Mouse (Mus musculus): ENCODE measurements around the gene Lrp1.
A peak's percentile ranks its signal among the peaks of the same experiment; 100 is the strongest.

Gene Lrp1

DNA sequence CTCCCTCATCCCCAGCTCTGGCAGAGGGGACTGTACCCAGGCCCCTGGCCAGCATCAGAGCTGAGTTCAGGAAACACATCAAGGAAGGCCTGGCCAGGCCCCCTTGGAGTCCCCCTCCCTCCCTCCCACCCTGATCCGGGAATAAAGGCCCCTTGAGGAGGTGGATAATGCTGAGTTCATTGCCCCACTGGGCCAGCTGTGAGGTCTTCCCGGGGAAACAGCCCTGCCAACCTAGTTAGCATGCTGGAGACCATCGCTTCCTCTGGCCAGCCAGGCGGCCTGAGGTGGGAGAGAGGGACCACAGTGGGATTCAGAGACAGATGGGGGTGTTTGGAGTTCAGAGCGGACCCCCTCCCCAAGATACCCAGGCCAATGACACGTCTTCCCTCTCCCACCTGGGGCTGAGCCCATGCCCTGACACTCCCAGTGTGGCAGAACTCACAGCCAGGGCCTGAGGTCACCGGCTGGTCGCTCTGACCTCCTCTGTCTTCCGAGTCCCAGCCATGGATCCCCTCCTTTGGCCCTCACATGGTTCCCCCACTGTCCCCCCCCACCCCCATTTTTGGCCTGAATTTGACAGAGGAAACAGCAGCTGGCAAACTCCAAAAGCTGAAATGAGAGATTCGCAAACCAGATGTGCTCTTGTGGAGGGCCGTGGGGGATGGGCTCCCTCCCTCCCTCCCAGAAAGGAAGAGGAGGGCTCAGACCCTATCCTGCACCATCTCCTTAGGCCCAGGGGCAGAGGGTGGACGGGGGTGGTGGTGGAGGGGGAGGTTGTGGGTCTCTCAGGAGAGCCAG, 6.5 kb downstream of the Lrp1 start:
- DNase-seq, result peak in 1 of 2 experiments; percentile 64

DNA sequence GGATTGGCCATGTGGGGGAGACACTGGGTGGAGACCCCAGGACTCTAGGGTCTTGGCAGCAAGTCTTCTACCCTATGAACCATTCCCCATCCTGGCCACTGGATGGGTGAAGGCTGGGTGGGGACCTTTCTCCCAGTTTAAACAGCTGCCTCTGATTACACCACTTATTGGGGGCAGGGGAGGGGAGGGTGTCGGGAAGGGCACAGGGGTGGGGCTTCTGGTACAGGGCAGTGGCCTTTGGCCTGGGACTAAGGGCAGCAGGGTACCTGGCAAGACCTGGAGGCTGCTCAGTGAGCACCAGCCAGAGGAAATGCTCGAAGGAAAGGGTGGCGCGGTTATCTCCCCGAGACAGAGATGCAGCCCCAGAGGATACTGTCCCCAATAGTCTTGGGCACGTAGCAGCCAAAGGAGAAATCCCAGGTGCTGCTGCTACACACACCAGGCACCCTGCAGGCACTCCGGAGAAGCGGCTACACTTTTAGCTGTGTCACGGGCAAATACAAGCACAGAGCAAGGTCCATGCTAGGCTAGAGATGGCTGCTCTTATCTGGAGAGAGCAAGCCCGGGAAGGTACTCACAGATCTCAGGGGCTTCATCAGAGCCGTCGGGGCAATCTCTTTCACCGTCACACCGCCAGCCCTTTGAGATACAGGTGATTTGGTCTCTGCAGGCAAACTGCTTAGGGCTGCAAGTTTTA, 8.7 kb downstream of the Lrp1 start:
- DNase-seq, result no peak

DNA sequence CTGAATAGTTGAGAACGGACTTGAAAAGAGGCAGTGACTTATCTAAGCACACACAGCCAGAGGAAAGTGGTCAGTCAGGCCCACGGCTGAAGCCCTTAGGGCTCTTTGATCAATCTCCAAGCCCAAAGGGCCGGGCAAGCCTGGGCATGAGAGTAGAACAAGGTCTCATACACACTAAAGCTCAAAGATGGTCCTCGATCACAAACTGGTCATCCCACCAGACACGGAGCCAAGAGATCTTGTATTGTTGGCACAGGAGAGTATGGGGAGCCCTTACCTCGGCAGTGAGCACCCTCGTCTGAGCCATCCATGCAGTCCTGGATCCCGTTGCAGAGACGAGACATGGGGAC, 10.9 kb downstream of the Lrp1 start:
- no peak for DNase-seq

DNA sequence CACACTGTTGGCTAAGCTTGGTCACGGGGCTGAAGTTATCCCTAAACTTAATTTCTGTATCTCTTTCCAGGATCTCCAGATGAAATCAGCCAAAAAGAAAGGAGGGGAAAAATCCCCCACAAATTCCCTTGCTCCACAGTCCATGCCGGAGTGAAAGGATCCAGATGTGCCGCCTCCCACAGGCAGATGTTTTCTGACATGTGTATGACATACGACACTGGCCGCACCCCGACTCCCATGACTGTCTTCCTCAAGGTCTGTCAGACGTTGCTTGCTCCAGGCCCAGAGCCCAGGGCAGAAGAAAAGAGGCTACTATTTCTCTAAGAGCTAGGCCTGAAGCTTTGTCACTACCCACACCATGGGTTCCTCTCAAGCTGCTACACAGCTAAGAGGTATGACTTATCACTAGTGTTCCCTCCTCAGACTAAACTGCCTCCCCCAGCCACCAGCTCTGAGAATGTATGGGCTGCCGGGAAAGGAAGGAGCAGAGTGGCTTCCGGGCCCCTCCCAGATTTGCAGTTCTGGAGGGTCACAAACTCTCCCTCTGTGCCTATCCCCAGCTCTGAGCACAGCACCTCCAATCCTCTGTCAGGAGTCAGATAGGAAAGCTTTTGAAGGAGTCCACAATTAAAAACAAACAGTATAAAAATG, 11.4 kb downstream of the Lrp1 start:
- DNase-seq, result peak; percentile 80 to 86

DNA sequence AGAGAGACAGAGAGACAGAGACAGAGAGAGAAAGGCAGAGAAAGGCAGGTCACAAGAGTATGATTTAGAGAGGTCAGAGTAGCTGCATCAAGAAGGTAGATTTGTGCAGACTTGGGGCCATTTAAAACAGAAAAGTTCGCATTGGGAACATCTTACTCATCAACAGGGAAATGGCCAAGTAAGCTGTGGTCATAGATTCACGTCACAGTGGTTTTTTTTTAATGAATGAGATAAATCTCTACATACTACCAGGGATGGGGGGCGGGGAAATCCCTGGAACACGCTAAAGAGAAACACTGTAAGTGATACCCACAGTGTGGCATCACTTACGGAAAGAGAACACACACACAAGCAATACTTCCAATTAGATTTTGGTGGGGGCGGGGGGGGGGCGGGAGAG, 13.9 kb downstream of the Lrp1 start:
- no peak for DNase-seq

DNA sequence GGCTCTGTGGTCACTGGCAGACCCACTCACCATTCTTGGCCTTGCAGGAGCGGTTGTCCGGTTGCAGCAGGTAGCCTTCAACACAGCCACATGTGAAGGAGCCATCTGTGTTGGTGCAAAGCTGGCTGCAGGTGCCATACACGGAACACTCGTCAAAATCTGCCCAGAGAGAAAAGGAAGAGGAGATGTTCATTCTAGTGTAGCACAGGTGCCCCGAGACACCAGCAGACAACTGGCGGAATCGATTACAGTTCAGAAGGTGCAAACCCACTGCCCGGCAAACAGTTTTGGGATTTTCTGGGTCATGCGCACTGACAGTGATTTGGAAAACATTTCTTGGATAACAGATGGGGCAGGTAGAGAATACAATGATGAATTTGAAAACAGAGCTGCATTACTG, 15.2 kb downstream of the Lrp1 start:
- no peak for DNase-seq

DNA sequence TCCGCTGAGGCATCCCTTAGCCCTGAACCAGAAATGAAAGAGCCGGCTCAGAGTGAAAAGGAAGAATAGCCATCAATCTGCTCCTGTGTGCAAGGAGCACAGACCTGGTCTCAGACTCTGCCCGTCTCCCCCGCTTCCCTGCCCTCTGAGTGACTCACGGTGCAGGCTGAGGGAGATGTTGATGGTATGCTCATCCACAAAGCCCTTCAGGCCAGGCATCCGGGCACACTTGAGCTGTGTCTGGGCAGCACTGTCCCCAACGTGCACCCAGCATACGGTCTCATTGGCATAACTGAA, 15.7 kb downstream of the Lrp1 start:
- peak in 1 of 2 experiments; percentile 59 for DNase-seq

DNA sequence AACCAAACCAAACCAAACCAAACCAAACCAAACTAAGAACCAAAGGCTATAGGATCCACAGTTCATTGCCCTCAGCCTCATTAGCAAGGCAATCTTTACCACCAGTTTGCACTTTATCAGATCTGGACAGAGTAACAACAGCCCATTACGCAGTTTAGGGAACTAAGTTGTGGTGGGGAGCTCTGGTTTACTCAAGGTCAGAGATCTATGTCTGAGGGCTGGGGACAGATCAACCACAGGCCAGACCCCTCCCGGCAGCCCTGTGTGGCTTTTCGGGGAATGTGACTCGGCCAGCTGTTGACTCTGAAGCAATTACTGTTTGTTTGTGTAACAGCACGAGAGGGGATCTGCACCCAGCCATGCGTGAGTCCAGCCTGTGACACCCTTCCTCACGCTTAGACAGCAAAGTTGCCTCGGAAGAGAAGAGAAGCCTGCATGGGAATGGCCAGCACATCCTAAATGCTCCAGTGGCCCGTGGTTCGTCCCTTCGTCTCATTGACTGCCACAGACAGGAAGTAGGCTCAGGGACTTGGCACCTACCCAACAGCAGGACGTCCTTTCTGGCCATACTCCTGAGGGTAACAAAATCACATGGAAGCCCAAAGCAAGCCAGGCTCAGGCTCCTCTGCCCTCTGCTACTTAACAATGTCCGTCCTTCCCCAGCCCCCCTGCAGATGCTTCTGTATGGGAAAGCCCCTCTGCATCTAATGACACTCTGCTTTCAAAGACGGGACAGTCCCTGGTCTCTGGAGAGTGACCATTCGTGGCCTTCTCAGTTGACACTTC, 16.3 kb downstream of the Lrp1 start:
- peak; percentile 79 to 88 for DNase-seq

DNA sequence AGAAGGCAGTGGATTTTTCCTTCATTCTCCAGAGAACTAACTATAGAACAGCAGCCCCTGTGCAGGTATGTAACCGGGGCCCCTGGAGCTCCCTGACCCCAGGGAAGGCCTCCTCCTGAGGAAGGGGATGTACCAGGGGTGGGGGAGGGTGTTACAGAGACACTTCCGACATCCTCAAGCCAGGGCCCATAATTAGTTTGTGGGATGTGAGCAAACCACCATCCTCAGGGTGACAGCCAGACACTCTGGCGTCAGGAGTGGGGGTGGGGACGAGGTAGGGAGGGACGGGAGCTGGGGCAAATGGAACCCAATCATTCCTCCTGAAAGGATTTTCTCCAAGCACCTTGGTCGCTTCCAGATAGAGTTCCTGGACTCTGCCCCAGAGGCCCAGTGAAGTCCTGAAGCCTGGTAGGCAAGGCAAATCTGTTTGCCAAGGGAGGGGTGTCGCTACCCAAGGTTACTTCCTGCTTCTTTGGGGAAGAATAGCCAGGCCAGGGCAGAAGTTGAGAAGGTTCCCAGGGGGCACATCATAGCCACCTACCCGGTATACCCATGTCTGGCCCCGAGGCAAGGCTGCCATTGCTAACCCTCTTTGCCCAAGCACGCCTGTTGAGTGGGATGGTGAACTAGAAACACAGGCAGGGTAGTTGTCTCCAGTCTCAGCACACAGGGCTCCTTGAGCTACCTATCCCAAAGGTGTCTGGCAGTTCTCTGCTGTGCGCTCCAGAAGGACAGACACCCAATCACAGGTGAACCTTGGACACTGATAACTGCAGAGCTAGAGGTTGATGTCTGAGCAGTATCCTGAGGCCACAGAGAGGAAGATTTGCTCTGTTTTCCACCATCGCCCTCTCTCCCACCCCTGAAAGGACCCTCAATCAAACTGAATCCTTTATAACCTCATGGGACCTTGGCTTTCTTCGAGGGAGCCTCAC, 17.2 kb downstream of the Lrp1 start:
- peak in 1 of 2 experiments; percentile 39 for DNase-seq

DNA sequence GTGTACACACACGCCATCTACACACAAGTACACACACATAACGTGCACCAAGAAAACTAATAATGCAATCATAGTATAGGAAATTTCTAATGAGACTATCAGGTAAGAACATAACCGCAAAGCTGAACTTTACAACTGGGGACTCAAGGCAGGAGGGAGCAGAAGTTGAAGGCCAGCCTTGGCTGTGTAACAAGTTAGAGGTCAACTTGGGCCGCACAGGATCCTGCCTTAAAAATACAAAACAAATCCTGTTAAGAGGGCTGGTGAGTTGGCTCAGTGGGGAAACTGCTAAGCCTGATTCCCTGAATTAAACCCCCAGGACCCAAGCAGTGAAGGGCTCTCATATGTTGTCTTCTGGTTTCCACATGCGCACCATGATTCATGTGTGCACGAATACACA, 18.8 kb downstream of the Lrp1 start:
- no peak for DNase-seq

DNA sequence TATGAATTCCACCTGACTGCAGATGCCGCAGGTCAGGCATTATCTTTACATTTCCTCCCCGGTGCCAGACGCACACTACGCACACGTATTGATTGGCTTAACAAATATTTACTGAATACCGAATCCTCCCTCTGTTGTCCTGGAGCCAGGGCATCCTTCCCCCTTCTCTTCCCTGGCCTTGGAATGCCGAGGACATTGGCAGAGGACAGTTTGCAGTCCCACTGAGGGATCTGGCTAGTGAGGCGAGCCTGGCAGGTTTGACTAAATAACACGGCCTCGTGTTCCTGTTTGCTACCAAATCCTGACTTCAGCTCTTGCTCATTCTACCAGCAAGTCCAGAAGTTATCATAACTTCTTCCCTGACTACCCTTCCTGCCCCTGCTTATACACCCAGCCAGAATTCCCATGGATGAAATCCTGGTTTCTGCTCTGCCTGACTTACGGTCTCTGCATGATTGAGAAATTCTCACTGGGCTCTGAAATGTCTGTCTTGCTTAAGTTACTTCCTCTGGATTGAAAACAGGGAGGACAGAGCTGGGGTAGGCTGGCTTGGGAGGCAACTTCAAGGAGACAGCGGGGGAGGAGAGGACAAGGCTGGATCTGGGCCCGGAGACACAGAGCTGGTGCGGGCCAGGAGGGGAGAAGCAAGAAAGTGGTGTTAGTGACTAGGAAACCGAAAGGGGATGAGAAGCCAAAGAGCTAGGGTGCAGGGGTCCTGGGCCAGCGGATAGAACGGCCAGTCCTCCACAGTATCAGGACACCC, 21.0 kb downstream of the Lrp1 start:
- peak; percentile 75 to 83 for DNase-seq

DNA sequence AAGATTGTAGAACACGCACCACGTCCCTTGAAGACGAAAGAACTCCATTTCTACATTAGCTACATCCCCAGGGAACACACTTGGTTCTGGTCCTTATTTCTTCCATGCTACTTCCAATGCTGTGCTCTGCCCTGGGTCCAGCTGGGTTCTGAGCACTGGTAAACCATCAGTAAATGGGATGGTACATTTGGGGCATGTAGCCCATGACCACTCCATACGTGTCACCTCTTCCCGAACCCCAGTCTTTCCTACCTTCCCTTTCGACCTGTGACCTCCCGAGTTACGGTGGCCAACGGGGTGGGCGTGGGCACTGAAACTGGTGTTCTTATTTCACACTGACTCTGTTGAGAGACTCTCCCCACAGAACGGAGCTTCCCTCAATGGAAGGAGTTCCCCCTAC, 21.7 kb downstream of the Lrp1 start:
- DNase-seq, result no peak

DNA sequence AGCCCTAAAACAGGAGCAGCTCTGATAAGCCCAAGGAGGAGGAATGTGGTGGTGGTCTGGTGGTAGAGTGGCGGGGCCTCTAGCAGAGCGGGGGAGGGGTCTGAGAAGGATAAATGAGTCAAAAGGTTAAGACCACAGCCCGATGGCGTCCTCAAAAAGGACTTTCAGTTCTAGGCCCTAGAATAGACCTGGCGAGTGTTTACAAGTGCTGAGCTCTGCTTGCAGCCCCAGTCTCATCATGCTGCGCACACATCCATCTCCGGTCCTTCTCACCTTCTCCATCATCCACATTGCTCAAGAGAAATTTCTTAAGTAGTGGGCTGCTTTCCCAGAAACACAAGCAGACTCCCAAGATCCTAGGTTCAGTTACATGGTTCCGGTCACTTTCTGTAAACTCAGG, 22.3 kb downstream of the Lrp1 start:
- DNase-seq, result no peak

DNA sequence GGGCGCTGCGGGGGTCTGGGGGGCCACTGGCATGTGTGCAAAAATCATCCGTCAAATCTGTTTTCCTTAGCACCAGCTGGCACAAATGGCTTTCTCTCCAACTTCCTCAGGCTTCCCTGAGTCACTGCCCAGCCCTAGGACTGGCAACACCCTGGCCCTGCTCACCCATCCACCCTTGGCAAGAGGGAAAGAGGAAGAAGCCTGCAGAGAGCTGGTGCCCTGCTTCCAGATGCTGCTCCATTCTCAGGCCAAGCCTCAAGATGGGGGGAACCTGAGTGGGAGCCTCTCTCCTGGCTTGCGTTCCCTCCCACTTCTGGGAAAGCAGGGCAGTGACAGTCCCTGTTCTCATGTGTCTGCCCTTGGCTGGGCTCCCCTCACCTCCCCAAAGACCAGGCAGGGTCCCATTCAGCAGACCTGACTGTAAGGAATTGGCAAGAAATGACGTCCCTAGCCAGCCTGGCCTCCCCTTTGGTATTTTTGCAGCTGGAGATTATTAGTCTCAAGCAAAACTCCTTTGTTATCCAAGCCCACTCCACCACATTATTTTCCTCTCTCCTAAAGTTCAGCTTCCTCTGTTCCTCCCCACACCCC, 23.5 kb downstream of the Lrp1 start:
- DNase-seq, result peak in 1 of 2 experiments; percentile 36

DNA sequence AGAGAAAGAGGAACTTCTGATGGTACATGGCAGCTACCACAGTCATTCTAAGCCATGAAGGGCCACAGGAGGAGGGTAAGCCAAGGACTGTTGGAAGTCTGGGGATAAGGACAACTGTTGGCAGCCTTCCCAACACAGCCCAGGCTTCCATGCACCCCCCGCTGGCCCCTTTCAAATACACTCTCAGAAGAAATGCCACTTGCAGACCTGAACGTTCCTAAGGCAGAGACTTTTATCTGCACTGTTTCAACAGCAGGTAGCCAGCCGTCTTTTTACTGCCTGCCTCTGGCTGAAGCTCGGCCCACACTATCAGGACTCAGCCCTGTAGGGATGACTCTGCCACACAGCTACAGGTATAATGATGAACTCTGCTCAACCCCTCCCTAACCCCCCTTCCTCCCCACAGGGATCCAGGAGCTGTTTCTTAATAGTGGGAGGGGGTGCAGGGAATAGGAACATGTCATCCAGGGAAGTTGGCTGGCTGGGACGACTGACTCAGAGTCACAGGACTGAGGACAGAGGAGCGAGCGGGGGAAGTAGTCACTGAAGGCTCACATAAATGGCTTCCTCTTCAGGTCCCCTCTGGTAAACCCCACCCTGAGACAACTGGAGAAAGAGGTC, 24.5 kb downstream of the Lrp1 start:
- peak; percentile 57 for DNase-seq

DNA sequence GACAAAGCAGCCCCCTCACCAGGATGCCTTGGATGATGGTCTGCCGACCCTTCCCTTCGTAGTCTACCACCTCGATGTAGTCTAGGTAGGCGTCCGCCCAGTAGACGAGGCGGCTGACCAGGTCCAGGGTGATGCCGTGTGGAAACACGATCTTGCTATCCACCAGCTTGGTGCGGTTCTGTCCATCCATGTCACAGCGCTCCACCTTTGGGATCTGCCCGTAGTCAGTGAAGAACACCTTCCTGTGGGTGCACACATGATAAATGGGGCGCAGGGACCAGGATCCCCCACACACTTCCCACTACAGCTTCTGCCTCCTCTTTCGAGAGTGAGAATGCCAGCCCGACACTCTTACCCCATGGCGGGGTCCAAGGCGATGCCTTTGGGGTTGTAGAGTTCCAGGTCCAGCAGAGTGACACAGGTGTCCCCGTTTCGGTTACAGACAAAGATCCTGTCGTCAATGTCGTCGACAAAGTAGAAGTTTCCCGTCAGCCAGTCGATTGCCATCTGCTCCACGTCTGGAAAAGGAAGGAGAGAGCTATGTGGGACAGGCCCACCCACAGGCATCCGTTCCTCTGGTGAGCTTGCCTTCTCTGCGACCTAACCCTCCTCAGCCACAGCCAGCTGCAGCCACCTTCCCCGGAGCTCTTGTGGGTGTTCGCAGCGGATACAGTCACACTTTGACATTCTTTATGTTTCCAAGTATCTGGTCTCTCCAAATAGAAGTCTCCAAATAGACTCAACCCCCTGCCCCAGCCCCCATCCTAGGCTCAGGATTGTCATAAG, 25.8 kb downstream of the Lrp1 start:
- peak in 1 of 2 experiments; percentile 65 for DNase-seq

DNA sequence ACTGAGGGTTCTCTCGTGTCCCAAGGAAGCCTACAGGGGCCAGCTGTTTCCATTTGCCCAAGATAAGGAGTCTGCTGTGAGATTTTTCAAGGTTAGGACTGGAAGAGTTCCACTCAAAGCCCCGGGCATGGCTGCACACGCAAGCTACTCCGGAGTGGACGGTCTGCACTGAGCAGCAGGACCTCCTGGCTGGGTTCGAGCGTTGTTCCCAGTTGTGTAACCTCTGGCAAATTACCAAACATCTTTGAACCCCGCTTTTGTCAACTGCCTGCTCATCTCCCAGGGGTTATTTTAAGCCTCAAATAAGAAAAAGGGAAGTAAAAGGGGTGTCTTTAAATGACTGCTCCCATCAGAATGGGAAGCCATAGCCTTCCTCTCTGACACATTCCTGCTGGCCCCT, 26.5 kb downstream of the Lrp1 start:
- DNase-seq, result peak in 1 of 2 experiments; percentile 47

DNA sequence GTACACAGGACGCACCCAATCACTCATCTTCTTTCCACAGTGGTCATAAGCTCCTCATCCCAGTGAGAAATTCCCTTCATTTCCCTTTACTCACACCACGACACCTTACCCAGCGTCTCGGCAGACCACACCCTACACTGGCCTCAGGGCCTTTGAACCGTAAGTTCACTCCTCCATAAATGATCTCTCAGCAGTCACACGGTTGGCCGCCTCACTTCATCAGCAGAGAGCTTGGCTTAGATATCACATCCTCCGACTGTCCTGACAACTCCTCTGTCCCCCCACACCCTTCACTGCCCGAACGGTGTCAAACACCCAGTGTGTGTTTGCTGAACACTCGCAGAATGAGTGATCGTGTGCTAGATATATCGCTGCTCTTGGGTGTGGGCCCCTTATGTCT, 28.1 kb downstream of the Lrp1 start:
- no peak for DNase-seq

DNA sequence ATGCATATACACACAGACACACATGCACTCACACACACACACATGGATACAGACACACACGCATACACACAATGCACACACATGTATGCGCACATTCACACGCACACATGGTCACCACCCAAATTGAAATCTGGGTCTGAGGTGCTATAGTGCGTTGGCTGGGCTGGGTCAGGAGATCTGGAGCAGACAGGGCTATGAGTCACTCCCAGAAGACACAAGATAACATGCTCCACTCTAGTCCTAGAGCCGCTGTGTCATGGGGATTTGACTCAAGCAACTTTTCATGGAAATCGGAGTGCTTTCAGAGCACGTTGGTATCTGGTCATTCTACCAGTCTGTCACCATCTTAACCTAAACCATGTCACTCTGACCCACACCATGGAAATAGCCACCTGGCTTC, 28.5 kb downstream of the Lrp1 start:
- no peak for DNase-seq

DNA sequence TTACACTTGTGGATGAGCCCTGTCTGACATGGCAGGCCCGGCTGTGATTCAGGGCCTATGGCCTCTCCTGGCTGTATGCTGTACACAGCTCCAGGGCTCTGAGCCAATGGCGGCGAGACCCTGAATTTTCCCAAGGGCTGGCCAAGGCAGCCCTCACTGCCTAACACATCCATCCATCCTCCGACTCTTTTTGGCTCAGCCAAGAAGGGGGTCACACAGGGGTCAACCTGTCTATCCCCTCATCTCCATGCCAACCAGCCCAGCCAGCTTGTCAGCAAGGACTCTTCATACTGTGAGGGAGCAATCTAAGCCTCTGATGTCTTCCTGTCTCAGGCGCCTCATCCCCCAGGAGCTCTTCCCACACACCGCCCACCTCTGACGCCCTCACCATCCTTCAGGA, 29.4 kb downstream of the Lrp1 start:
- DNase-seq, result peak; percentile 64 to 73

Data from kidney, postnatal 4 days (tissue).